Mouse (Mus musculus) gastrocnemius, postnatal 14 days (tissue): ENCODE data around the gene Smco4. TPM values are rescaled to one million over a fixed set of nuclear protein-coding genes. Genes with fewer than 3 reads are reported as not detected.

ENCODE experiments used
- DNase-seq: peaks from one replicate; pipeline ENCODE4 v3.0.0; 2021; ENCODE audit warnings: mixed read lengths
- intact Hi-C: fragments of 180-260 bp; cut with DNase I; formaldehyde crosslinking; loops from one replicate; pipeline ENCODE4 v1.15.1; 2025; ENCODE audit warnings: low total_unique reads
- total RNA-seq, 2 experiments: library from RNA; stranded (reverse); gene quantifications; 2 replicates each; pipeline ENCODE4 v1.2.3; 2021

The Smco4 gene
- total RNA-seq, 2 experiments from 2014 or later = 12.9 to 16.9 TPM

DNA sequence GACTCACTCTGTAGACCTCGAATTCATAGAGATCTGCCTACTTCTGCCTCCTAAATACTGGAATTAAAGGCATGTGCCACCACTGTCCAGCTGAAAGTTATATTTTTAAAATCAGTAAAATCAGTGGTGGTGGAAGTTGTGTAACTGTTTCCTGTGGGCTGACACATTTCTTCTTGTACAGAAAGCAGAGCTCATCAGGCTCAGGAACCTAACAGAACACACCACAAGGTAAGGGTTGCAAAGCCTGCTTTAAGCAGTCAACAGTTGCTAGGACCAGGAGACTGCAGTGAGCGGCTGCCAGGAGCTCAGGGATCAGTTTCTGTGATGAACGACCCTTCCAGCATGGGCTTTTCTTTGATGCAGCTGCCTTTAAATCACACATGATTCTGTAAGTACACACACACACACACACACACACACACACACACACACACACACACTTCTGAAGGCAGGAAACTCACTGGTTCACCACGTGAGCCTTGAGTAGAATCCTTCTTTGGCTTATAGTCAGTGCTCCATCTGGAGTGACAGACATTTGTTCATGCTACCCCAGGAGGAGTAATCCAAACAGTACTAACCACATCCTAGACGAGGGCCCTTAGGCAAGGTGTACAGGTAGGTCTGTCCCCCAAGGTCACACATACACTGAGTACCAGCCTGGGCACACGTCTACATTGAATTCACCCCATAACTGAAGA, 94.1 kb downstream of the Smco4 start:
- no peak for DNase-seq
- intact Hi-C loops = no loop called here

DNA sequence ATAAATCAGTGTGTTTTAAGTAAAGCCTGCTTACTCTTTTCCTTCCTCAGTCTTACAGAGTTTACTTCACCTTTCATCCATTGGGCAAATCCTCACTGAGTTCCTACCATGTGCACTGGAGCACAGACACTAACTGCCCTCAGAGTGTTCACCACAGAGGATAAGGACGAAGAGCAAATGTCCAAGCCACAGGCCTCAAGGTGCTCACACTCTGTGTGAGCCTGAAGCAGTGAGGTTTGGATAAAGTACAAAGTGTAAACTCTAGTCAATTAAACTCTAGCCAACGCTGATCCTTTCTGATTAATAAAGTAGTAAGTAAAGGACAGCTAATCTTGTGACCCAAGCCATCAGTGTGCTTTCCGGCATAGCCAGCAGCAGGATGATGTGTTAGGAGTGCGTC, 100.9 kb downstream of the Smco4 start:
- intact Hi-C loops = no loop called here
- no peak for DNase-seq

Other genes starting within 250 kb of the Smco4 start
- 10 to 100 TPM; 11.0 to 12.2 TPM for gene Med17, start 213.5 kb upstream of the Smco4 start, total RNA-seq
- 10 to 100 TPM; 48.3 to 55.4 TPM for gene Taf1d, start 187.2 kb upstream of the Smco4 start, total RNA-seq
- 1 to 10 TPM; 5.9 to 6.7 TPM for gene 4931406C07Rik, start 187.0 kb upstream of the Smco4 start, total RNA-seq
- 1 to 10 TPM; 7.4 TPM for gene Cep295, start 135.6 kb upstream of the Smco4 start, total RNA-seq
- gene Deup1, start 134.5 kb downstream of the Smco4 start, total RNA-seq = under 1 TPM; 0.09 to 0.10 TPM
- 1 to 10 TPM; 6.2 to 7.0 TPM for gene Slc36a4, start 216.3 kb downstream of the Smco4 start, total RNA-seq